Mouse (Mus musculus) hindbrain, postnatal 0 days (tissue): ENCODE data around the gene A2m. TPM values are rescaled to one million over a fixed set of nuclear protein-coding genes. Genes with fewer than 3 reads are reported as not detected.

Experiments used
- ATAC-seq: fragments of 200-750 bp; cut with Nextera tagmentation; 2 replicates; pipeline ENCODE4 v1.8.0; 2017; ENCODE audit warnings: mild to moderate bottlenecking, moderate TSS enrichment, moderate library complexity
- DNase-seq: peaks from one replicate; pipeline ENCODE4 v3.0.0-alpha.2; 2015; ENCODE audit warnings: low spot score
- H3K27ac ChIP-seq: fragments of 300-500 bp; sonication (generic); 2 replicates; pipeline ENCODE4 v1.5.1; 2014; ENCODE audit warnings: mild to moderate bottlenecking
- H3K27me3 ChIP-seq: fragments of 300-500 bp; sonication (generic); 2 replicates; pipeline ENCODE4 v1.6.1; 2014; ENCODE audit warnings: low read length, mixed read lengths; ENCODE audit not compliant: insufficient read depth
- H3K36me3 ChIP-seq: fragments of 300-500 bp; sonication (generic); 2 replicates; pipeline ENCODE4 v1.6.1; 2014; ENCODE audit warnings: low read length, mixed read lengths; ENCODE audit not compliant: insufficient read depth
- H3K4me1 ChIP-seq: fragments of 300-500 bp; sonication (generic); 2 replicates; pipeline ENCODE4 v1.6.1; 2014; ENCODE audit warnings: antibody characterized with exemption, low read length, mixed read lengths; ENCODE audit not compliant: insufficient read depth
- H3K4me2 ChIP-seq: fragments of 300-500 bp; sonication (generic); 2 replicates; pipeline ENCODE4 v1.6.1; 2014; ENCODE audit warnings: low read depth, mild to moderate bottlenecking, low read length, moderate library complexity, mixed read lengths
- H3K4me3 ChIP-seq: fragments of 300-500 bp; sonication (generic); 2 replicates; pipeline ENCODE4 v1.5.1; 2014; ENCODE audit warnings: low read length
- H3K9ac ChIP-seq: fragments of 300-500 bp; sonication (generic); replicated peaks from 2 replicates; pipeline ENCODE4 v1.6.1; 2014; ENCODE audit warnings: mild to moderate bottlenecking, low read length, moderate library complexity, mixed read lengths
- H3K9me3 ChIP-seq: fragments of 300-500 bp; sonication (generic); 2 replicates; pipeline ENCODE4 v1.6.1; 2016; ENCODE audit warnings: low read length, mixed read lengths
- CTCF ChIP-seq: IDR thresholded peaks from 2 replicates; pipeline ENCODE4 v1.5.1; 2016; ENCODE audit warnings: antibody characterized with exemption, control low read depth, low read depth
- WGBS: fragments of 180-500 bp; shearing (Covaris S2); extraction: QIAGEN DNeasy Blood & Tissue Kit; methylation state at CpG from one replicate; pipeline ENCODE4 v1.1.7; 2014; 5-methylcytosine and 5-hydroxymethylcytosine counted together
- polyA plus RNA-seq: library from polyadenylated mRNA; unstranded; fragments of >200 nt; fragmentation: Nextera tagmentation; extraction: Ambion mirVana; gene quantifications from 2 replicates; pipeline ENCODE4 v1.2.1, GENCODE M21; 2015
- total RNA-seq: library from RNA; depleted of rRNA; stranded (reverse); fragments of >200 nt; gene quantifications from 2 replicates; pipeline ENCODE4 v1.2.3, GENCODE M21; 2014; rRNA removed

The A2m gene
- total RNA-seq: 14.2 and 15.1 TPM in 2 replicates
- polyA plus RNA-seq: 13.2 and 14.3 TPM in 2 replicates

DNA sequence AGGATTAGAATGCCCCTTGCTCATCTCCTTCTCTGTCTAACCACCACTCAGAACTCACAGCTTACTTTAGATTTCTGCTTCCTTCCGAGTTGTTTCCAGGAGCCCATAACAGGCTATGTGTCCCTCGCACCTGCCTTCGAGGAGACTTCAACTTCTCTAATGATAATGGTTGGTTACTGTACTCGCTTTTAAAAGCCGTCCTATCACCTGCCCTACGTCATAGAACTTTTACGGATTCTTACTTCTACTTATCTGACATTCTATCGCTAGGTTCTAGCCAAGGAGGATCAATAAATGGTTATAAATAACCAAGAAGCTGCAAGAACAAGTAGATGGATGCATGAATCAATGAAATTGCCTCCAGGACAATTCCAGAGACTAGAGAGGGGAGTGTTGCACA is at the start of gene A2m:
Gene A2m, plus strand, starts transcription at position 301 of the 400 bp plus-strand sequence.
- WGBS: 92% methylated on average over 8 of the region's 8 CpGs
- Histone ChIP-seq H3K27me3 (no peaks in the 10 kb centered on the region), H3K9me3 (no peaks in the 10 kb centered on the region), H3K4me2 (peak within 1 kb of the TSS; percentile 53), H3K4me1 (peaks cover 3% of the 10 kb centered on the region; the same call in 1 of the 2 replicates), H3K4me3 (peak within 1 kb of the TSS; percentile 25), H3K27ac (no peak within 1 kb of the TSS), H3K36me3 (no peaks in the 10 kb centered on the region), H3K9ac (no peak within 1 kb of the TSS)
- ATAC-seq: no peak
- no peak for TF ChIP-seq CTCF
- DNase-seq: no peak

DNA sequence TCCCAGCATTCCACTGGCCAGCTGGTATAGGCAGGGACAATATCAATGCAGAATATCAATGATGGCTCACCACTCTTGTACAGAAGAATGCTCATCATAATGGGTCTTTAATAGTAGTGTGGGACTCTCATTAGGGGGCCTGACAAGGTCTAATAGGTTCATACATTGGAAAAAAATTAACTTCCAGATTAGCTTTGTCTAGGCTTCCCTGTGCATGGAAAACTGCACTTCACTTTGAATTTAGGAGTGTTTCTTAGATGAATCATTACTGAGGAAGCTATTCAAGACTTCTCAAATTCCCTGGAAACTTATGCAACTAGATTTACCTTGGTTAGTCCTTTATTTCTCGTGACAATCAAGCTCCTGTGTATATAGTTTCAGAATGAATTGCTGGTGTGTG is 45.0 kb upstream of the A2m start:
- no peaks in the 10 kb centered on the region for H3K9me3 ChIP-seq
- ATAC-seq (no peak), DNase-seq (no peak)
- no peak overlapping the region for H3K4me3 ChIP-seq
- no peaks in the 10 kb centered on the region for H3K27me3 ChIP-seq
- WGBS: 34% methylated on average over 1 of the region's 1 CpGs
- no peak for TF ChIP-seq CTCF
- H3K4me2 ChIP-seq: no peak overlapping the region
- H3K27ac ChIP-seq: no peak overlapping the region
- no peaks in the 10 kb centered on the region for H3K4me1 ChIP-seq
- no peaks in the 10 kb centered on the region for H3K36me3 ChIP-seq
- no peak overlapping the region for H3K9ac ChIP-seq

DNA sequence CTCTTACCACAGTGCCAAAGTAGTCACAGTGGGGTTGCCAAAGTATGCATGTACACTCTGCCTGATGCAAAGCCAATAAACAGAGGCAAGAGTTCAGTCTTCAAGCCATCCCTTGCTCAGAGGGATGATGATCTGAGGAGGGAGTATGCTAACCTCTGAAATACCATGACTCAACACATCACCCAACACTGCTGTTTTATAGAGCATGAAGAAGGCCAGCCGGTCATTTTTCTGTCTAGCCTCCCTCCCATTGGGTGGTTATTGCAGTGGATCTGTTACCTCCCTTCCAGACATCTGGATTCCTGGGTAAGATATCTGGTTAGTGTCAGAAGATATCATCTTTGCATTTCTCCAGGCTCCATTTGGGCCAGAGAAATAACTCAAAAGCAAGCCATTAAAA is 34.2 kb upstream of the A2m start:
- 86% methylated on average over 1 of the region's 1 CpGs for WGBS

DNA sequence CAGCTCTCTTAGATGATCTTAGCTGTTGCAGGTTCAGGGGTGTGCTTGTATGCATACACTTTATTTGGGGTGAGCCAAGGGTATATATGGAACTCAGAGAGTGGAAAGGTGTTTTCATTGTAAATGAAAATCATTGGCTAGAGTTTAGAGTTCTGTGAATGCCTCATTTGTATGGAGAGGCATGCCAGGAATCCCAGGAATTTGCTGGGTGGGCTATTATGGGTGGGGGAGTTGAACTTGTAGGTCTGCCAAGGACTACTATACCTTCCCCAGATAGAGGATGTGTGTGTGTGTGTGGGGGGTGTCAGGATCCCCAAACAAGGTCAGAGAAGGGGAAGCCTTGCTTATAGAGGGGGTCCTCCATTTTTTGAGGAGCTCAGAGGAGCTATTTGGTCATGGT is 27.3 kb upstream of the A2m start:
- ATAC-seq (no peak), DNase-seq (no peak)
- Histone ChIP-seq H3K27ac (no peak overlapping the region), H3K4me2 (no peak overlapping the region), H3K36me3 (no peaks in the 10 kb centered on the region), H3K9me3 (no peaks in the 10 kb centered on the region), H3K4me1 (no peaks in the 10 kb centered on the region), H3K4me3 (no peak overlapping the region), H3K9ac (no peak overlapping the region), H3K27me3 (no peaks in the 10 kb centered on the region)
- TF ChIP-seq CTCF: no peak

More for the DNA sequence above, 34.2 kb upstream of the A2m start:
- Histone ChIP-seq H3K4me1 (no peaks in the 10 kb centered on the region), H3K4me3 (no peak overlapping the region), H3K27ac (no peak overlapping the region), H3K9ac (no peak overlapping the region), H3K27me3 (no peaks in the 10 kb centered on the region), H3K4me2 (no peak overlapping the region), H3K9me3 (no peaks in the 10 kb centered on the region), H3K36me3 (no peaks in the 10 kb centered on the region)
- no peak for DNase-seq
- ATAC-seq: no peak
- TF ChIP-seq CTCF: no peak

DNA sequence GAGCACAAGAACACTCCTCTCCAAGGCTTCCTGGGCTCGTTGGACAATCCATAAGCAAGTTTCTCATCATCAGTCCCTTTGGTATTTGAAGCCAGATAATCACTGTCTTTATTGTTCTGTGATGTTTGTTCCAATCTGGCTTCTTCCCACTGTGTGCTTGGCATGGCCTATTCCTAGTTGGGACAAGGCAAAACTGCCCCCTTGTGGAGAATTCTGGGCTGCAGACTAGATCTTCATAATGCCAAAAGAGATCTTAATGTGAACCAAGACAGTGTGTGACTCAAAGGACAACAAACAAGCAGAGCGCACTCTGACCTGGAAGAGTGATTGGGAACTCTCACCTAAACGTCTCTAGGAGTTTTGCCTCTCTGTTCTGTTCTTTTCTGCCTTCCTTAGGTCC is 23.4 kb upstream of the A2m start:
- H3K4me2 ChIP-seq: no peak overlapping the region
- H3K4me1 ChIP-seq: no peaks in the 10 kb centered on the region
- H3K9ac ChIP-seq: no peak overlapping the region
- H3K4me3 ChIP-seq: no peak overlapping the region
- no peaks in the 10 kb centered on the region for H3K27me3 ChIP-seq
- H3K27ac ChIP-seq: no peak overlapping the region
- ATAC-seq (no peak), DNase-seq (peak; percentile 51)
- WGBS: 44% methylated on average over 3 of the region's 3 CpGs
- H3K9me3 ChIP-seq: no peaks in the 10 kb centered on the region
- peak; percentile 59 for TF ChIP-seq CTCF
- H3K36me3 ChIP-seq: no peaks in the 10 kb centered on the region

DNA sequence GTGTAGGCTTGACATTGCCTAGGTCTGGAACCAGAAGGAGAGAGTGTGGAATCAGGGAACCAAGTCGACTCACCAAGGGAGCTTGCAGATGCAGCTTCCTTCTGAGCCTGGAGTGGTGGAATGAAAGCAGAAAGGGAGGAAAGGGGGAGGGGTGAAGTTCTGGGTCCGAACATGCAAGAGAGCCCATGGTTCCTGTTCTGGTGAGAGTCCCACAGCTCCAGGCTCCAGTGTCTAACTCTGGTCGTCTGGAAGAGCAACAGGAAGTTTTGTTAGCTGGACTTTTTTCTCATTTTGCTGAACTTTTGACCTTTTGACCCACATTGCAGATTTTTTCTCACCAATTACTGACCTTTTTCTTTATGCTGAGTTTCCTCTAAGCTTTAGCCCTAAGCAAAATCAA is 17.7 kb upstream of the A2m start:
- H3K36me3 ChIP-seq: no peaks in the 10 kb centered on the region
- H3K4me1 ChIP-seq: no peaks in the 10 kb centered on the region
- ATAC-seq: no peak
- no peak overlapping the region for H3K27ac ChIP-seq
- no peak overlapping the region for H3K4me3 ChIP-seq
- no peak overlapping the region for H3K9ac ChIP-seq
- no peaks in the 10 kb centered on the region for H3K9me3 ChIP-seq
- TF ChIP-seq CTCF: no peak
- H3K27me3 ChIP-seq: no peaks in the 10 kb centered on the region
- H3K4me2 ChIP-seq: no peak overlapping the region
- 40% methylated on average over 3 of the region's 3 CpGs for WGBS
- no peak for DNase-seq

DNA sequence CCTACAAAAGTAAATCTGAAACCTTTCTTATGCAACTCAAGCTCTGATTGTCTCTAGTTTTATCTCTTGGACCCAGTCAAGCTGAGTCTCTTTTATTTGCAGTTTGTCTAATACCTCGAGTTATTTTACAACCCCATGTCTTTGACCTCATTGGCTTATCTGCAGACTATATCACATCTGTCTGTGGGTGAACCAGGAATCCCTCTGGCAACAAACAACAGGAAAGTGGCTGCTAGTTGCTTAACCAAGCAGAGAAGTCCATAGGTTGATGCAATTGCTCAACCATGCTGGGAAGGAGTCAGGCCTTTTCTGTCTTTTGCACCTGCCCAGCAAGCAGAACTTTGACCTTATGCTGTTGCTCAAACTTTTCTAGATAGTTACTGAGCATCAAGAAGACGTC is 12.7 kb upstream of the A2m start:
- no peak for ATAC-seq
- H3K36me3 ChIP-seq: no peaks in the 10 kb centered on the region
- no peaks in the 10 kb centered on the region for H3K27me3 ChIP-seq
- H3K4me2 ChIP-seq: no peak overlapping the region
- H3K9me3 ChIP-seq: no peaks in the 10 kb centered on the region
- no peak overlapping the region for H3K27ac ChIP-seq
- H3K4me3 ChIP-seq: no peak overlapping the region
- H3K4me1 ChIP-seq: no peaks in the 10 kb centered on the region
- H3K9ac ChIP-seq: no peak overlapping the region
- 80% methylated on average over 2 of the region's 2 CpGs for WGBS
- TF ChIP-seq CTCF: no peak
- DNase-seq: no peak
